Mouse (Mus musculus) thymus, postnatal 25 days (tissue): ENCODE data around the gene Casp8.
"Not testable (repeated sequence)": the region's sequence is repeated elsewhere in the genome, so short reads cannot be mapped to it uniquely, and the experiment has no call there.

Experiments
- DNase-seq: peaks from one replicate; pipeline ENCODE4 v3.0.0; 2022

The Casp8 gene

DNA sequence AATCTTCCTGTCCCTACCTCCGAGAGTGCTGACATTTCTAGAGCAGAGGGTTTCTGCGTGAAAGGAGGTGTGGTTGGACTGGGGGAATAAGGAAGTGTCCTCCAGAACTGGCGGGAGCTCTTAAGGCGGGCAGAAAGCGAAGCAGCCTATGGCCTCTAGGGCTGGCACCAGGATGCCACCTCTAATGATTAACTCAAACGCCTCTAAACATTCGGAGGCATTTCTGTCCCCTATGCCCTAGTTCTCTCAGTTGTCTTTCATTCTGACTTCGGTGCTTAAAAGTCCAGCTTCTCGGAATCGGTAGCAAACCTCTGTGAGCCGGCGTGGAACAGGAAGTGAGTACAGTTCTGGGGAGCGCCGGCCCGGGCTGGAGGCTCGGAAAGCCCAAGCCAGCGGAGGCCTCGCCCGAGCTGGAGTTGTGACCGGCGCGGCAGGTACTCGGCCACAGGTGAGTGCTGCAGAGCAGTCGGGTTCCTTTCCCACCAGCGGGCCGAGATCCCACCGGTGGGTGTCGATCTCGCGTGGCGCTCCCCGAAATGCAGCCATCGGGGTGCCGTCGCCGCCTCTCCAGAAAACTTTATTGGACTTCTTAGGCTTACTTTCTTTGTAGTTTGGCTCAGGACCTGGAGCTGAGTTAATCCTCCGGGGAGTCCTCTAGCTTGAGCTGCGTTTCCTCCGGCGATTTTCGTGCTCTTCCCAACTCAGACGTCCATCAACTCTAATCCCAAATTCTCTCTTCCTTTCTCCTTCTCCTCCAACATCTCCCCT is at the start of gene Casp8:
Casp8 (plus strand) TSS at position 84 of the 768 bp plus-strand sequence.
- peak; percentile 48 for DNase-seq

DNA sequence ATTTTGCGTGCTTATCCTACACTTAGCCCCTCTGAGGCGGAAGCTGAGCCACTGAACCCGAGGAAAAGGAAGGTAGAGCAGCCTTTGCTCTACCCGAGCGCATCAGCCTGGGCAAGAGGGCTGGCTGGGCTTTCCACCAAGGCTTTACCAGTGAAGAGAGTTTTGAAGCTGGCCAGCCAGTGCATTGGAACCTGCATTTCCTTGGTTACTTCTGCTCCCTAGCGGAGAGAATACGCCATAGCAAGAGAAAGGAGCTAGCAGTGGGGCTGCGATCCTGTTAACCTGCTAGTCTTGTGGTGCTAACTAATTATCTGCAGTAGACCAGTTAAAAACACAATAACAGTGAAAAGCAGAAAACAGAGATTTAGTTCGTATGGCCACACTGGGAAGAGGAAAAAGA is 48.3 kb upstream of the Casp8 start:
- DNase-seq: peak; percentile 50

DNA sequence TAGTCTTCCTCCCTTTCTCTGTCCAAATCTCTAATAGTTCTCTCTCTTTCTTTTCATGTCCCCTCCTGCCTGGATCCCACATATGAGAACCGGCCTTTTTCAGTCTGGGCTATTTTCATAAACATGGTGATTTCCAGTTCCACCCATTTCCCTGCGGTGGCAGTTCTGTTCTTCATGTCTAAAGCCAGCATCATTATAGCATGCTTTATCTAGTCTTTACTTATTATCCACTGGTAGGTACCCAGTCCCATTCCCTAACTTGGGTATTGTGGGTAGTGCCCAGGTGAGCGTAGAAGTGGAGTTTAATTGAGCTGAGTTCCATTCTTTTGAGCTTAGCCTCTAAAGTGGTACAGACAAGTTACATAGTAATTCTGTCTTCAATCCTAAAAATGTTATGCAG is 35.7 kb upstream of the Casp8 start:
- no peak for DNase-seq

DNA sequence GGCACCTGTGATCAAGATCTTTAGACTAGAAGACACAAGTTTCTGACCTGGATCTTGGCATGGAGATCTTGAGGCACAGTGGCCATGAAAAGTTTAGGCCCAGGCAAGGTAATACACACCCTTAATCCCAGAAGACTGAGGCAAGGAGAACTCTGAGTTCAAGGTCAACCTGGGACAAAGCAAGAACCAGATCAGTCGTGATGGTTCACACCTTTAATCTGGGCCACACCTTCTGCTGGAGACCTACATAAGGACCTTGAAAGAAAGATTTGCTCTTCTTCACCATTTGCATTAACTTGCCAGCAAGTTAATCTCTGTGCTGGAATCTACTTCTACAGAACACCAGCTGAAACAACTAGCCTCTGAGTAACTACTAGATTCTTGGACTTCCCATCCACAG is 34.6 kb upstream of the Casp8 start:
- DNase-seq: no peak

DNA sequence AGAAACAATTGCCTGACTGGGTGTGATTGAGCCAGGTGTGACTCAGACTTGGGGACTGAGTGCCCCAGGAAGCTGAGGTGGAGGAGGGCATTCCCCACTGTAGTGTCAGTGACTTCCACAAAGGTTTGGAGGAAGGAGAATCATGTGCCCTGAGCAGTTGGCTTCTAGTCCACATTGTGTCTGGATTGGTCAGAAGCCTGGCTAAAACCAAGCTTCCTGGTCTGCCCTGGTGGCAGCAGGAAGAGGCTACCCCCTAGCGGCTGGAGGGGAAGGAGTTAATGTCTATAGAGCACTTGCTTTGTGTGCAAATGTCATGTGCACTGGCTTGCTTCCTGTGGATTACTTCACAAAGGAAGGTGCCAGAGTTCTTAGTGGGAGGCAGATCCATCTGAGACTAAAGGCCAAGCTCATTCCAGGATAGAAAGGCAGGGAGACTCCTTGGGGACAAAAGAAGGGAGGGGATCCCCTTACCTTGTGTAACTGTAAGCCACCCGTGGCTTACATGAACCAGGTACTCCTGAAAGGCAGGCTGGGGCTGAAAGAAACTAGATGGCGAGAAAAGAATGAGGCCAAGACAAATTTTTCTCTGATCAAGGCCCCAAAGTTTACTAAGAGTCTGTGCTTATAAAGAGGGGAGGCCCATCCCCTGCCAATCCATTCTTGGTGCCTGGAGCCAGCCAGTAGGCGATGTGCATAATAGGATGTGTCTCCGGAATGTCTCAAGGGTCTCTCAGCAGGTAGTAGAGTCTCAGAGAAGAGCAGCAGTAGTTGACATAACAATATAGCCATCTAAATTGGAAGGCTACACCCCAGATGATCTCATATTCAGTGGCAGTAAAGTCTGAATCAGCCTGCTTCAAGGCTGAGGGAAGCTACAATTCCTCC is 33.5 kb upstream of the Casp8 start:
- DNase-seq: peak; percentile 53

DNA sequence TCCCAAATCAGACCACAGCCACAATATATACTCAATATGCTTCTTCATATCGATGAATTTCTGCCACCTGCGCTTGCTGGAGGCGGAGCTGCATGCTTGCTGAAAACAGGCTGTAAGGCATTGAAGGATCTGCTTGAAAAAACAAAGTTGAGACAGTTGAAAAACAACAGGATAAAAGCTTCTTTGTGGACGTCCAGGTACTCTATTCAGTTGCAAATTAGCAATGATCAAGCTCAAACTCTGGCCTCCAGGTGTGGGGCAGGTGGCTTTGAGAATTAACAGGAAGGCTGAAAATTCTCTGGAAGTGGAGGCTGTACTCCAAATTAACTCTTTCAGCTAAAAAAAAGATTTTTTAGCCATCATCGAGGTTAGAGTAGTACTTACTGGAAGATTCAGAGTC is 32.6 kb upstream of the Casp8 start:
- DNase-seq: no peak

DNA sequence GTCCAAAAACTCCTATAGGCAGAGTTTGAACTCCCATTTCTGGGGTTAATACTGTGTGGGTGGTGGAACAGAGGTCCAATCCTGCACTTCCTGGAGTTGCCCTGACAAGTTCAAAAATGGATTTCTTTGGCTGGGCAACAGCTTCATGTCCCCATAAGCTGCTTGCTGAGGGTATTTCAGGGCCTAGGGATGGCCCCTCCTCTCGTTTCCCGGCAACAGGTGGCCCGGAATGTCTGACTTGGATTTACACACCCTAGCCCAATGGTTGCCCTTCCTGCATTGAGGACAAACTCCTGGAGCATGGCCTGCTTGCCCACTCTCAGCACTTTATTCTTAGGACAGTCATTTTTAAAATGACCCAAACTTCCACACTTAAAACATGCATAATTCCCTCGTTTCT is 28.7 kb upstream of the Casp8 start:
- not testable (repeated sequence) for DNase-seq

DNA sequence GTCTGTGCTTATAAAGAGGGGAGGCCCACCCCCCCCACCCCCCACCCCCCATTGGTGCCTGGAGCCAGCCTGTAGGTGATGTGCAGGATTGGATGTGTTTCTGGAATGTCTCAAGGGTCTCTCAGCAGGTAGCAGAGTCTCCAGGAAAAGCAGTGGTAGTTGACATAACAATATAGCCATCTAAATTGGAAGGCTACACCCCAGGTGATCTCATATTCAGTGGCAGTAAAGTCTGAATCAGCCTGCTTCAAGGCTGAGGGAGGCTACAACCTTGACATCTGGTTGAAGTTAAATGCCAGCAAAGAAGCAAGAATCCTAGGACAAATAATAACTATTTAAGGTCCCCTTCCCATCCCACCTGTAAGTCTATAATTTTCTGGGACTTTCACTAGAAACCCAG is 26.0 kb upstream of the Casp8 start:
- no peak for DNase-seq

DNA sequence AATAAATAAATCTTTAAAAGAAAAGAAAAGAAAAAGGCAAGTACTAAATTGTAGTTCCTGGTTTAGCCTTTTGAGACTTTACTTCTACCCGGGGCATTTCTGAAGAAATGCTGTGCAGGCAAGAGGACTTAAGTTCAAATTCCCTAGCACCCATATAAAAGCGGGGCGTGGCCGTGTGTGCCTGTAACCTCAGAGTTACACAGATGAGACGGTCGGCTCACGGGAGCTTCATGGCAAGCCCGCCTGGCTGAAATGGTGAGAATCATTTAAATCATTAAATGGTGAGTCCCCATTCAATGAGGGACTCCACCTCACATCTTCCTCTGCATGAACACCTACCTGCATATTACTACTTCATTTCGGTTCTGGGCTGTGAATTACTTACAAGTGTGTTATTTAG is 25.5 kb upstream of the Casp8 start:
- no peak for DNase-seq

DNA sequence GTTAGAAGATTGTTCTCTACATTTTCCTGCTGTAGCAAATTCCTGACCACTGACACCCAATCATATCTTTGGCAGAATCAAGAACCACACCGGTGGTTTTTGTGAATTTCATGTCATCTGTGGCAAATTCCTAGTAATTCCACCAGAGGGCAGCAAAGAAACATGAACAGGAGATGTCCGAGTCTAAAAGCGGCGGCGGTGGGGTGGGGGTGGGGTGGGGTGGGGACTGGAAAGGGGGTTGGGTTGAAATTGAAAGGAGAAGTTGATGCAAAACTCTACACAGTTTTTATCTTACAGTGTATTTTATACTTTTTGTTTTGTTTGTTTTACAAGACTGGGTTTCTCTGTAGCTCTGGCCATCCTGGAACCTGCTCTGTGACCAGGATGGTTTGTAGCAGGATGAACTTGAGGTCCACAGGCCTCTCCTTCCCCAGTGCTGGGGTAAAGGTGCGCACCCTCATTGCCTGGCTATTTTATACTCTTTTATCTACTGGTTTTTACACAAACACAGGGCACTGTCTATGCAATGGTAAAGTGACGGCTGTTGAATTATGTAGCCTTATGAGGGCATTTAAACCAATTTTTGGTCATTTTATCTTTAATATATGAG is 25.0 kb upstream of the Casp8 start:
- DNase-seq: peak; percentile 50

DNA sequence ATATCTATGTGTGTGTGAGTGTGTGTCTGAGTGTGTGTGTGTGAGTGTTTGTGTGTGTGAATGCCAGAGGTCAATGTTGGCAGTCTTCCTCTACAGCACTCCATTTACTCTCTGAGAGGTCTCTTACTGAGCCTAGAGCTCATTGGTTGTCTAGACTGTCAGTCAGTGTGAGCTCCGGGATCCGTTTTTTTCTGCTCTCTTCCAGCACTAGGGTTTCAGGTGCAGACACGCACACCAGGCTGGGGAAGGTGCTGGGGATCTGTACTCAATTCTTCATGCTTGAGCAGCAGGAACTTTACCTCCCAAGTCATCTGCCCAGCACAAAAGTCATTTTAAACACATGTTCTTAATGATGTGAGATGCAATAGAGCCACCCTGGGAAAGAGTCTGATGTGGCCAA is 23.1 kb upstream of the Casp8 start:
- no peak for DNase-seq

DNA sequence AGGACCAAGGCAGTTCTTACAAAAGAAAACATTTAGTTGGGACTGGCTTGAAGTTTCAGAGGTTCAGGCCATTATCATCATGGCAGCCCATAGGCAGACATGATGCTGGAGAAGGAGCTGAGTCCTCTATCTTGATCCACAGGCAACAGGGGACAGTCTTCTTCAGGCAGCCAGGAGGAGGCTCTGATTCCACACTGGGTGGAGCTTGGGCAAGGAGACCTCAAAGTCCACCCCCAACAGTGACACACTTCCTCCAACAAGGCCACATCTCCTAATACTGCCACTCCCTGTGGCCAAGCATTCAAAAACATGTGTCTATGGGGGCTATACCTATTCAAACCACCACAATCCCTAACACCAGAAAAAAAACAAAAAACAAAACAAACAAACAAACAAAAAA is 21.9 kb upstream of the Casp8 start:
- DNase-seq: no peak

DNA sequence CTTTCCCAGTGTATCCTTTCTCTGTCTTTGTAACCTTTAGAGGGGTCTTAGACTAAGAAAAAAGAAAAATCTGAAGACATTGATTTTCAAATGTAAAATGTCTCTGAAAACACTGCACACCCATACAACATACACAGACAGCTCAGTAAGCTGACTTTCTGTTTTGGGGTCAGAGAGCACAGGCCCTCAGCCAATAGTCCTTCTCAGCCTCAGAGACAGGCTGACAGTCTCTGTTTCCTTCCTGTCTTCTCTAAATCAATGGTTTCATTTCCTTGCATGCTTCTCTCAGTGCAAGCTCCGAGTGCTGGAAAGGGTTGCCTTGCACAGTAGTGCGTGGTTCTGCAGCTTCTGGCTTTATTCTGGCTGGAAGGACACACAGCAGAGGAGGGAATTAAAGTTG is 21.3 kb upstream of the Casp8 start:
- DNase-seq: peak; percentile 24

DNA sequence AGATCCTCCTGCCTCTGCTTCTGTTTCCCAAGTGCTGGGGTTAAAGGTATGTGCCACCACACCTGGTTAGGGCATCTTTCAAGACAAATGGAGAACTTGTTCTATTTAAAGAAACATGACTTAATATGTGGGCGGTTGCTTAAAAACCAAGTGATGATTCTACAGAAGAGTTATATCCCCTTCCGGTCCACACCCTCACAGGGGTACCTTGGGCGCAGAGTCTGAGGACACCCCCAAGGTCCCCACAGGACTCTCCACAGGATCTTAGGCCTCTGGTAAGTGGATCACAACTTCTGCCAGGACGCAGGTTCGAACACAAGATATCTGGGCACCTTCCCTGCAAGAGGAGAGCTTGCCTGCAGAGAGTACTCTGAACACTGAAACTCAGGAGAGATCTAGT is 19.8 kb upstream of the Casp8 start:
- no peak for DNase-seq

DNA sequence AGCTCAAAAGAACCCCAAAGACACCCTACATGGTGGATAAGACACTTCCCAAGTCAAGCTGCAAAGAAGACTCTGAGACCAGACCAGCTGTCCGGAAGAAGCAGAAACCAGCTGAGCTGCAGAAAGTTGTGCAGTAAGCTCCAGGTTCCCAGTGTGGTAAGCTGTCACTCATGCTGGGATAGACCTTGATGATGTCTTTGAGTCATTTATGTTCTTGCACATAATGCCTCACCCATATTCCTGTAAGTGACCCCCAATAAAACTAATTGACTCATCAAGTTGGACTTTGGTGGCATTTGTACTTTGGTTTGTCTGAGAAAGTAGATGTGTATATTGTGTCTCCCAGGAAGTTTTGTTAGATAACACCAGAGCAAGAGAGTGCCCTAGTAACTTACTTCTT is 17.6 kb upstream of the Casp8 start:
- no peak for DNase-seq

DNA sequence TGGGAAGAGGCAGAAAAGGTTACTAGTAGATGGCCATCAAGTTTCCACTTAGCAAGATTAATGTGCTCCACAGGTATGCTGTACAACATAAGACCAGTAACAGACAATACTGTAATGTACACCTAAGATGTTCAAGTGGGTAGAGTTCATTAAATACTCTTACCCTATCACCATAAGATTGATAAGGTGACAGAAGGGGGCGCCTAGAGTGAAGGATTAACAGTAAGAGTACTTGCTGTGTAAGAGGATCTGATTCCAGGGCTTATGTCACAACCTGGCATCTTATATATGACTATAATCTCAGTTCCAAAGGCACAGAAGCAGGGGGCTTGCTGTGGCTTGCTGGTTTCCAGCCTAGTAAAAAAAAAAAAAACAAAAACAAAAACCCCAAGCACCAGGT is 16.9 kb upstream of the Casp8 start:
- peak; percentile 46 for DNase-seq

DNA sequence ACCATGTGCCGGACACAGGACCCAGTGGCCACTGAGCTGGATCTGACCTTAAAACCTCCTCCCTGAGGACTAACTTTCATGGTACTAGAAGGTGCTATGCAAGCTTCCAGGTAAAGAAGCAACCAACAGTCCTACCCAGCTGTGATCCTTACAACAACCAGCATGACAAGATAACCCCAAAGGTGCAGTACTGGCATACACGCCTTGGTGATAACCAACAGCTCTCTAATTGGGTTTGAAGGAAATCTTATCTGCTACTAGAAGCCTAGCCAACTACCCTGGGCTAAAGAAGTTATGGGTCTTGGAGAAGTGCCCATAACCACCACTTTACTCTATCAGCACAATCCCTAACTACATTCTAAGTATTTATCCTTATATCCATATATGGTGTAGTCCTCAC is 8.9 kb upstream of the Casp8 start:
- DNase-seq: no peak

DNA sequence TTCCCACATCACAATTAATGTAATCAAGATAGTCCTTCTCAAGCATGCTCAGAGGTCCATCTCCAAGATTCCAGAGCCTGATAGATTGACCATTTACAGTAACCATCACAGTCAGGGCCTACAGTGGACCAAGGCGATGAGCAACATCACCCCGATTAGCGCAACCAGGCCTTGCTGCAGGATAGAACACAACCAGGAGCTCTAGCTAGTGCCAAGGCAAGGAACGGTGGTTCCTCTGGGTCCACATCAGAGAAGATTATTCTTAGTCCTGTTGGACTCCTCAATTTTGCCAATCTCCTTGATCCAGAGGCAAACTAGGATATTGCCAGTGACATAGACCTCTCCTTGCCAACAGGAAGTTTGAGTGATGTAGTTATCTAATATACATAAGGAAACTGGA is 6.8 kb upstream of the Casp8 start:
- DNase-seq: no peak

DNA sequence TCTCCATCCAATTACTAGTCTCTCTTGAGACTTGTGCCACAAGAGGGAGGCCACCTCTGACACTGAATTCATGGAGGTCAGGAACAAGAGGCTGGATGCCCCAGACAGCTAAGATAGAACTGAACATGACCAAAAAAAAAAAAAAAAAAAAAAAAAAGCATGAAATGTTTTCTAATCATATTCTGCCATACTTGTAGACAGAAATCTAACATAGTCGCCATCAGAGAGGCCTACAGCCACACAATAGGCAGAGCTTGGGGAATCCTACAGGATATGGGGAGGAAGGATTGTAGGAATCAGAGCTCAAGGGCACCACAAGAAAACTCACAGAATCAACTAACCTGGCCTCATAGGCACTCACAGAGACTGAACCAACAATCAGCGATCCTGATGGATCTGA is 469 bp upstream of the Casp8 start:
- DNase-seq: no peak

DNA sequence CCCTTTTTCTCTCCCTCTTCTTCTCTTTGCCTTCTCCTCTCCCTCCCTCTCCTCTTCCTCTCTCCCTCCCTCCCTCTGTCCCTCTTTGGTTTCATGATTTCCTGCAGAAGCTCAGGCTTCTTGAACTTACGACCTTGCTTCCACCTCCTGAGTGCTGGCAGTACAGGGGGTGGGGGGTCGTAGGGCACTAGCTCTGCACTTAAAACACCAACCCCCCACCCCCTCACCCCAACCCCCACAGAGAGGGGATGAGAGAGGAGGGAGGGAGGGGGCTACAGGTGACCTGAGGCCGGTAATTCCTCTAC is 837 bp downstream of the Casp8 start:
- peak; percentile 33 for DNase-seq

DNA sequence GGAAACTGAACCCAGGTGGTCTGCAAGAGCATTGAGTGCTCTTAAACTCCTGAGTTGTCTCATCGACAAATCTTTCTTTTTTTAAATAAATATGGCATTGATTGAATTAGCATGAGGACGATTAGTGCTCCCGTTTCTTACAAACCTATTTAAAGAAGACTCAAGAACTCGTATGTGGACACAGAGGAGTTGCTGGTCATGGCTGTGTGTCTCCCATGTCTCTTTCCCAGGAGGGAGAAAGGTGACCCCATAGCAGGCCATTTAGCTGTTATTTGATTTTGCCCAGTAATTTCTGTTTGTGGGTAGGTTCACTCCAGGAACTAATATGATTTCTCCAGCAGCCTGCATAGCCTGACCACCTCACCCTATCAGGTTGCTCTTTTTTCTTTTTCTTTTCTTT is 1.7 kb downstream of the Casp8 start:
- DNase-seq: no peak

DNA sequence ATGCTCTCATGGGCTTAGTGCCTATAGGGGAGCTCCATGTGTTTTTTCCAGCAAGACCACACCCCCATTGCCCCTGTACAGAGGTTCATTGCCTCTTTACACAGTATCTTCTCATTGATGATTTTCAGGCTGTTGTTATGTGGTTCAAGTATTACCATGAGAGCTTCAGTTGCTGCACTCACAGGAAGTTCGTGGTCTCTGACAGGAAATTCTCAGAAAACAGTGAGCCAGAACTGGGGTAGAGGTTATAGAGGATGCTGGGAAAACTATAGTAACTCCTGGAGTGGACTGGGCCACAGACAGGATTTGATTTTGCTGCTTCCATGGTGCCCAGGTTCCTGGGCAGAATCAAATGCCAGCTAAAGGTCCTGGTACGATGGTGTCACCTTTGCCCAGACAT is 2.2 kb downstream of the Casp8 start:
- DNase-seq: peak; percentile 59

DNA sequence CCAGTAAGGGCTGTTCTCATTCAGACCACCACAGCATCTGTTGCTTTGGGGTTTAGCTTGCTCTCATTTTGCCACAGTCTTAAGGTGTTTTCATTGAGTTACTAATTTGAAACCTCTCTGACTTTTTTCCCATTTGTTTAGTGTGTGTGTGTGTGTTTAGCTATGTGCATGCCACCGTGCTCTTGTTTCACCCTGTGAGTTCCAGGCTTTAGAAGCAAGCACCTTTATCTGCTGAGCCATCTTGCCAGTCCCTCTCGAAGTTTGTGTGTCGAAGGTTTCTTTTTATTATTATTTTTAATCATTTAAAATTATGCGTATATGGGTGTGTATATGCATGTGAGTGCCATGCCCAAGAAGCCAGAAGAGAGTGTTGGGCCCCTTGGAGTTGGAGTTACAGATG is 3.7 kb downstream of the Casp8 start:
- DNase-seq: no peak

DNA sequence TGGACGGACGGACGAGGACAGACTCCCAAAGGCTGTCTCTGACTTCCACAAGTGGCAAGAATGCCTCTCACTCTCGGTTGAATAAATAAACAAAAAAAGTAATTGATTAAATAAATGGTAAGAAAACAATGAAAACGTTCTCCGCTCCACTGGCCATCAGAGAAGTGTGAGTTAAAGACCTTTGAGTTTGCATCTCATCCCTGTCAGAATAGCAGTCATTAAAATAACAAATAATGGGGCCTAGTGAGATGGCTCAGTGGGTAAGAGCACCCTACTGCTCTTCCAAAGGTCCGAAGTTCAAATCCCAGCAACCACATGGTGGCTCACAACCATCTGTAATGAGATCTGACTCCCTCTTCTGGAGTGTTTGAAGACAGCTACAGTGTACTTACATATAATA is 5.5 kb downstream of the Casp8 start:
- not testable (repeated sequence) for DNase-seq
